Mouse (Mus musculus) testis, adult 2 months (tissue): Measurements from ENCODE around the gene Dlgap3. TPM values are rescaled to one million over a fixed set of nuclear protein-coding genes. Genes with fewer than 3 reads are reported as not detected.

Experiments
- H3K27ac ChIP-seq: fragments of 200-500 bp; 2 replicates; pipeline ENCODE4 v1.5.1; 2012; ENCODE audit warnings: low read depth, low read length; ENCODE audit not compliant: control insufficient read depth, insufficient read depth
- H3K27me3 ChIP-seq: fragments of 200-500 bp; 2 replicates; pipeline ENCODE4 v1.6.1; 2012; ENCODE audit warnings: mild to moderate bottlenecking, low read length, moderate library complexity; ENCODE audit not compliant: control insufficient read depth, insufficient read depth
- H3K36me3 ChIP-seq: fragments of 200-500 bp; 2 replicates; pipeline ENCODE4 v1.6.1; 2012; ENCODE audit warnings: mild to moderate bottlenecking, low read length; ENCODE audit not compliant: control insufficient read depth, insufficient read depth
- H3K4me1 ChIP-seq: fragments of 200-500 bp; 2 replicates; pipeline ENCODE4 v1.6.1; 2012; ENCODE audit warnings: low read length; ENCODE audit not compliant: control insufficient read depth, insufficient read depth
- H3K4me3 ChIP-seq: fragments of 200-500 bp; 2 replicates; pipeline ENCODE4 v1.5.1; 2012; ENCODE audit warnings: low read depth, mild to moderate bottlenecking, low read length, moderate library complexity, mixed read lengths; ENCODE audit not compliant: control insufficient read depth
- CTCF ChIP-seq: fragments of 200-500 bp; IDR thresholded peaks from 2 replicates; pipeline ENCODE4 v1.5.1; 2012; ENCODE audit warnings: low read depth, mild to moderate bottlenecking, inconsistent platforms, low read length, moderate library complexity; ENCODE audit not compliant: control insufficient read depth, insufficient read depth, insufficient replicate concordance
- POLR2A ChIP-seq: fragments of 200-500 bp; IDR thresholded peaks from 2 replicates; pipeline ENCODE4 v1.6.1; 2012; ENCODE audit warnings: low read depth, mild to moderate bottlenecking, inconsistent platforms, low read length, moderate library complexity; ENCODE audit not compliant: control insufficient read depth
- polyA plus RNA-seq: library from polyadenylated mRNA; depleted of rRNA; stranded (reverse); fragments of >200 nt; gene quantifications from 2 replicates; pipeline ENCODE4 v1.2.3, GENCODE M21; 2012

Dlgap3 gene
- polyA plus RNA-seq, 1 experiment: 3.3 TPM

DNA sequence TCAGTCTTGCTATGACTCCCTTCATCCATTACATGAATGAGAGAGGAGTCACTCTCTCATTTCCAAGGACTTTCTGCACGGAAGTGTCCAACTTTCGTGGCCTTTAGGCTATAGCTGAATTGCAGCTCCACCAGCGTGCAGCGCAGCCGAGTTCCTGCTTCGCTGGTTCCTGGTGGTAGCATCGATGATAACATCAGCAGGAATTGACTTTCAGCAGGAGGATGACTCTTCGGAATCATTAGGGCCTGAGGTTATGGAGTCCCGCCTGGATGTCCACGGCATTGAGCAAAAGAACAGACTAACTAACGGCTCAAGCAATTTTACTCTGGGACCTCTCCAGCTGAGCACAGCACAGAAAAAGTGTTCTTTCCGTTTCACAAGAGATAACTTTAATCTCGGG lies 19.0 kb upstream of the Dlgap3 start:
- H3K27me3 ChIP-seq: no peaks in the 10 kb centered on the region
- H3K27ac ChIP-seq: no peak overlapping the region
- H3K4me3 ChIP-seq: no peak overlapping the region
- TF ChIP-seq POLR2A: no peak
- TF ChIP-seq CTCF: no peak
- no peaks in the 10 kb centered on the region for H3K36me3 ChIP-seq
- H3K4me1 ChIP-seq: peaks cover 4% of the 10 kb centered on the region; the same call in 1 of the 2 replicates

DNA sequence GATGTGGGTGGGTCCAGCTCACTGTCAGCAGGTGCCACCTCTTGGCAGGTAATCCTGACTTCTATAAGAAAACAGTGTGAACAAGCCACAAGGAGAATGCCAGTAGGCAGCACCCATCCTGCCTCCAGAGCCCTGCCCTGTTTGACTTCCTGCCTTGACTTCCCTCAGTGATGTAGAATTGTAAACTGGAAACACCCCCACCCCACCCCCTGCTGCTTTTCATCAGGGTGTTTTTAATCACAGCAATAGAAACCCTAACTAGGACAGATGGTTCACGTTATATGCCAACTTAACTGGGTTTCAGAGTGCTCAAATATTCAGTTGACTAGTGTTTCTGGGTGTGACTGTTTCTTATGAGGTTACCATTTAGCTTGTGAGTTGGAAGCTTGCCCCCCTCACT lies 15.7 kb upstream of the Dlgap3 start:
- Histone ChIP-seq H3K4me3 (no peak overlapping the region), H3K36me3 (no peaks in the 10 kb centered on the region), H3K27ac (no peak overlapping the region), H3K4me1 (peaks cover 4% of the 10 kb centered on the region; the same call in 1 of the 2 replicates), H3K27me3 (no peaks in the 10 kb centered on the region)
- no peak for TF ChIP-seq CTCF
- TF ChIP-seq POLR2A: no peak

GRCm38 (mm10) chr4:127155757-127156156 lies 13.2 kb upstream of the Dlgap3 start:
- H3K36me3 ChIP-seq: no peaks in the 10 kb centered on the region
- H3K27me3 ChIP-seq: no peaks in the 10 kb centered on the region
- no peak overlapping the region for H3K27ac ChIP-seq
- H3K4me1 ChIP-seq: no peaks in the 10 kb centered on the region
- TF ChIP-seq POLR2A (no peak), CTCF (no peak)
- no peak overlapping the region for H3K4me3 ChIP-seq

DNA sequence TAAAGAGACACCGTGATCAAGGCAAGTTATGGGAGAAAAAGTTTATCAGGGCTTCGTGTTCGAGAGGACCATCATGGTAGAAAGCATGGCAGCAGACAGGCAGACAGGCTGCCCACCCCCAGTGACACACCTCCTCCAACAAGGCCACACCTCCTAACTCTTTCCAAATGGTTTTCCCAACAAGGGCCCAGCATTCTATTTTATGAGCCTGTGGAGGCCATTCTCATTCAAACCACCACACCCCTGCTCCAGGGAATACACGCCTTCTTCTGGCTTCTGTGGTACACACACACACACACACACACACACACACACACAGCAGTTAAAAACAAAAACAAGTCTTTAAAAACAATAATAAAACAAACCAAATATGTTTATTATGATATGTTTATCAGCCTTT lies 11.3 kb upstream of the Dlgap3 start:
- no peaks in the 10 kb centered on the region for H3K27me3 ChIP-seq

GRCm38 (mm10) chr4:127163926-127164325 lies 5.1 kb upstream of the Dlgap3 start:
- no peak overlapping the region for H3K4me3 ChIP-seq
- no peak overlapping the region for H3K27ac ChIP-seq
- no peaks in the 10 kb centered on the region for H3K36me3 ChIP-seq
- H3K4me1 ChIP-seq: peaks cover 10% of the 10 kb centered on the region
- no peaks in the 10 kb centered on the region; the same call in 1 of the 2 replicates for H3K27me3 ChIP-seq
- TF ChIP-seq POLR2A (no peak), CTCF (no peak)

More for the DNA sequence above, 11.3 kb upstream of the Dlgap3 start:
- TF ChIP-seq POLR2A (no peak), CTCF (no peak)
- no peak overlapping the region for H3K4me3 ChIP-seq
- H3K27ac ChIP-seq: no peak overlapping the region
- H3K4me1 ChIP-seq: no peaks in the 10 kb centered on the region
- no peaks in the 10 kb centered on the region for H3K36me3 ChIP-seq

- no peak overlapping the region for H3K27ac ChIP-seq
- no peak overlapping the region for H3K4me3 ChIP-seq
- TF ChIP-seq CTCF (no peak), POLR2A (no peak)
- no peaks in the 10 kb centered on the region for H3K36me3 ChIP-seq
- H3K27me3 ChIP-seq: no peaks in the 10 kb centered on the region; the same call in 1 of the 2 replicates
- H3K4me1 ChIP-seq: peaks cover 14% of the 10 kb centered on the region
Observed at GRCm38 (mm10) chr4:127167096-127167495, 1.9 kb upstream of the Dlgap3 start.

DNA sequence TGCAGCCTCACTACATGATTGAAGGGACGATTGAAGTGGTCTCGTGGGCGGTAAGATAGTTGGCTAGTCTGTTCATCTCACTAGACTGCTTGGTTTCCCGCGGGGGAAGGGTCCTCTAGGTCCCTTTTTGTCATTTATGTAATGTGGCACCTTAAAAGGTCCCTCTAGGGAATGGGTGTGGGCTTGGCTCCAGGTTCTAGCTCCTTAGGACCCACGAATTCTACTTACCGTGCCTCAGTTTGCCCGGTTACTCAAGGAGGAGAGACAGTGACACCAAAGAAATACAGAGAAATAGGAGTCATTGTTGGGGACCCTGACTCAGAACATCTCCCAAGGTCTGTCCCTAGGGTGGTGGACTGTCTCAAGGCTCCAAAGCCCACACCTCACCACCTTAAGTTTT lies 1.3 kb upstream of the Dlgap3 start:
- no peaks in the 10 kb centered on the region for H3K36me3 ChIP-seq
- TF ChIP-seq CTCF (no peak), POLR2A (no peak)
- no peak overlapping the region for H3K27ac ChIP-seq
- peaks cover 14% of the 10 kb centered on the region for H3K4me1 ChIP-seq
- H3K27me3 ChIP-seq: no peaks in the 10 kb centered on the region; the same call in 1 of the 2 replicates
- H3K4me3 ChIP-seq: no peak overlapping the region
